Mouse (Mus musculus) kidney, embryonic 15.5 days (tissue): ENCODE results near the gene Gng3. TPM values are rescaled to one million over a fixed set of nuclear protein-coding genes. Genes with fewer than 3 reads are reported as not detected.
"Not testable (repeated sequence)": the region's sequence is repeated elsewhere in the genome, so short reads cannot be mapped to it uniquely, and the experiment has no call there.

Source experiments
- ATAC-seq: fragments of 200-750 bp; cut with Nextera tagmentation; replicated peaks from 2 replicates; pipeline ENCODE4 v1.8.0; 2017; ENCODE audit warnings: moderate TSS enrichment; ENCODE audit not compliant: low FRiP score
- H3K27ac ChIP-seq: fragments of 300-500 bp; sonication (generic); 2 replicates; pipeline ENCODE4 v1.5.1; 2015; ENCODE audit warnings: mild to moderate bottlenecking, inconsistent platforms
- H3K27me3 ChIP-seq: fragments of 300-500 bp; sonication (generic); 2 replicates; pipeline ENCODE4 v1.6.1; 2015; ENCODE audit warnings: inconsistent platforms
- H3K36me3 ChIP-seq: fragments of 300-500 bp; sonication (generic); 2 replicates; pipeline ENCODE4 v1.6.1; 2015; ENCODE audit warnings: inconsistent platforms
- H3K4me1 ChIP-seq: fragments of 300-500 bp; sonication (generic); 2 replicates; pipeline ENCODE4 v1.6.1; 2015; ENCODE audit warnings: inconsistent platforms
- H3K4me2 ChIP-seq: fragments of 300-500 bp; sonication (generic); 2 replicates; pipeline ENCODE4 v1.6.1; 2015; ENCODE audit warnings: moderate library complexity, mild to moderate bottlenecking, inconsistent platforms
- H3K4me3 ChIP-seq: fragments of 300-500 bp; sonication (generic); replicated peaks from 2 replicates; pipeline ENCODE4 v1.5.1; 2015; ENCODE audit warnings: mild to moderate bottlenecking, inconsistent platforms
- H3K9ac ChIP-seq: fragments of 300-500 bp; sonication (generic); 2 replicates; pipeline ENCODE4 v1.6.1; 2015; ENCODE audit warnings: mild to moderate bottlenecking, inconsistent platforms
- H3K9me3 ChIP-seq: fragments of 300-500 bp; sonication (generic); replicated peaks from 2 replicates; pipeline ENCODE4 v1.6.1; 2016; ENCODE audit warnings: inconsistent platforms
- WGBS: fragments of 180-500 bp; shearing (Covaris S2); methylation state at CpG from one replicate; pipeline ENCODE4 v1.1.7; 2015; ENCODE audit warnings: mixed read lengths; 5-methylcytosine and 5-hydroxymethylcytosine counted together
- polyA plus RNA-seq: library from polyadenylated mRNA; unstranded; fragments of >200 nt; fragmentation: Nextera tagmentation; extraction: Ambion mirVana; gene quantifications from 2 replicates; pipeline ENCODE4 v1.2.1, GENCODE M21; 2015

Gng3 gene
- polyA plus RNA-seq, 1 experiment from 2014 or later = 8.5 TPM

DNA sequence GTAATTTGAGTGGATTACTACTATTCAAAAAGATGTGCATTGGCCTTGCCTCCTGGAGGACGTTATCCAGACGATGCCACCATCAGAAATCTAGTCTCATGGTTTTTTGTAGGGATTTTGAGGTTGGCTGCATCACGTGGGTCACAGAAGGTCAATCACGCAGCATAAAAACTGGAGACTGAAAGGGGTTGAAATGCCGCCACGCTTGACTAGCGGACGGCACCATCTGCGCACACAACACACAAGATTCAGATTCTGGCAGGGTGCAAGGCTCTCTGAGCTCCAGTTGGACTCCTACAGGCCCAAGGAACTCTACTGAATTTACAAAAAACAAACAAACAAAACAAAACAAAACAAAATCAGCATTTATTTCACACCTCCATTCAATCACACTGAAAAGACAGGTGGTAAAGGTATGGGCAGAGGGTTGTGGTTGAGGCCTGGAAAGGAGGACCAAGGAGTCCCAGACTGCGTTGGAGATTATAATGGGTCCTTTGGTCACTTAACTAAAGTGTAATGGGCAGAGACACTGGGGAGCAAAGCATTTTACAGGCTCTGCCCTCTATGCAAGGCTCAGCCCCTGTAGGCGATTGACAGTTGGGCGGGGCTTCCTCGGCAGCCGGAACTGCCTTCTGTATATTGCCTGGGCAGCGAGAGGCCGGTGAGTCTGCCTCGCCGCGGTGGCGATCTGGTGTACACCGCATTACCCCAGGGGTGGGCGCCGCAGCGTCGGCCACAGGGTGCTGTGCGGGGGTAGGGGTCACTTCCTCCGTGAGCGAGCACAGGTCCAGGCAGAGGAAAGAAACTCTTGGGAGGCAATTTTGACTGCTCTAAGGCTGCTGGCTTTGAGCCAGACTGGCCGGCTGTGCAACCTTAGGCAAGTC is 1.2 kb upstream of the Gng3 start:
- peak overlapping the region; percentile 50 for H3K4me3 ChIP-seq
- H3K27me3 ChIP-seq = no peaks in the 10 kb centered on the region
- ATAC-seq = peak; percentile 61
- 20% methylated on average over 29 of the region's 29 CpGs for WGBS
- no peaks in the 10 kb centered on the region for H3K9me3 ChIP-seq
- H3K4me2 ChIP-seq = peak overlapping the region; percentile 75
- peak overlapping the region; percentile 52 for H3K27ac ChIP-seq
- H3K9ac ChIP-seq = peak overlapping the region; percentile 49
- peaks cover 26% of the 10 kb centered on the region for H3K36me3 ChIP-seq
- peaks cover 36% of the 10 kb centered on the region for H3K4me1 ChIP-seq

DNA sequence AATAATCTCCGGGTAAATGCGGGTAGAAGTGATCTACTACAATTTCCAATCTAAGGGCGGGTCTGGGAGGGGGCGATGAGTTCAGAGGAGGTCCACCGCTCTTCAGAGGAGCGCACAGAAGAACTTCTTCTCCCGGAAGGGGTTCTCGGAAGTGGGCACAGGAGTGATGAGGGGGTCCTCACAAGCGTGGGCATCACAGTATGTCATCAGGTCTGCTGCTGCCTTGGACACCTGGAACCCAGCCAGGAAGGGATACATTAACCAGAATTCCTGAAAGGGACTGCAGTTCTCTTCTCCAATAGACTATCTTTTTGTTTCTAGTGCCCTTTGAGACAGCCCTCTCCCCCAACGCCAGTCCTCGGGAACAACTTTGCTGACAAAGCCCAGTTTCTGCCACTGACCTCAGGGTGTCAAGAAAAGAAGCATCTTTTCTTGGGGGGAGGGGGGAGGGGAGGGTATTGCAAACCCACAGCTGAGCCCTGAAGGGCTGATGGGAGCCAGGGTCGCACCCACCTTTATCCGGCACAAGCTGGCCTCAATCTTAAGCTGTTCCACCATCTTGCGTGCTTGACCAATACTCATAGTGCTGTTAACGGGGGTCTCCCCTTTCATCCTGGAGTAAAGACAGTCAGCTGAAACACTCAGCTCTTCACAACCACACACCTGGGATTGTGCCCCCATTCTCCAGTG is 808 bp downstream of the Gng3 start:
- Histone ChIP-seq H3K27ac (peak overlapping the region; percentile 99), H3K9me3 (no peaks in the 10 kb centered on the region), H3K4me3 (peak overlapping the region; percentile 59), H3K4me2 (peak overlapping the region; percentile 91), H3K36me3 (peaks cover 43% of the 10 kb centered on the region), H3K27me3 (no peaks in the 10 kb centered on the region), H3K9ac (peak overlapping the region; percentile 75), H3K4me1 (peaks cover 36% of the 10 kb centered on the region)
- ATAC-seq = peak; percentile 42
- 19% methylated on average over 15 of the region's 15 CpGs for WGBS

DNA sequence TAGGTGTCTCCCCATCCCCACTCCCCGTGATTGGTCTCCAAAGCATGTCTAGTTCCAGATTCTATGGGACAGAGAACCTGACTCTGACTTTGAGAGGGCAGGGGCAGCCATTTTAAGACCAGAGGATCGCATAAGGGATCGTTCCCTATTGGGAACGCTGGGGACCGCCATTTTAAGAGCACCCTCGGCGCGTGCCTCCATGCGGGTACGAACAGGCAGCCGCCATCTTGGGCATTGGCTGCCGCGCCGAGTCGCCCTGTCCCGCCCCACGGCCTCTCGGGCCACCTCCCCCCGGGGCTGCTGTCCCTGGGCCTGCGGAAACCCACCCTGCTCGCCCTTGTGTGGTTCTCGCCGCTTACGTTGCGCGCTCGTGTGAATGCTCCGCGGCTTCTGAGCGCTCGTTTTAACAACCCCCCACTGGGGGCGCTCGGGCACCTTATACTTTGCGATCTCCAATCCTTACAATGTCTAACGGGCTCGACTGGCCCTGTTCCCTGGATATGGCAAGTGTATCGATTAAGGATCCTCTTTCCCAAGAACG is 1.7 kb downstream of the Gng3 start, which contains the start of gene Bscl2:
Gene Bscl2 (plus strand): TSS at position 217 of the 541 bp plus-strand sequence.
- peak within 1 kb of the TSS; percentile 99 for H3K27ac ChIP-seq
- H3K9me3 ChIP-seq = no peaks in the 10 kb centered on the region
- peak within 1 kb of the TSS; percentile 91 for H3K4me2 ChIP-seq
- peaks cover 44% of the 10 kb centered on the region for H3K36me3 ChIP-seq
- WGBS = under 1% methylated on average over 38 of the region's 38 CpGs
- peak within 1 kb of the TSS; percentile 59 for H3K4me3 ChIP-seq
- H3K27me3 ChIP-seq = no peaks in the 10 kb centered on the region
- H3K4me1 ChIP-seq = peaks cover 36% of the 10 kb centered on the region
- ATAC-seq = peak; percentile 83
- peak within 1 kb of the TSS; percentile 75 for H3K9ac ChIP-seq

DNA sequence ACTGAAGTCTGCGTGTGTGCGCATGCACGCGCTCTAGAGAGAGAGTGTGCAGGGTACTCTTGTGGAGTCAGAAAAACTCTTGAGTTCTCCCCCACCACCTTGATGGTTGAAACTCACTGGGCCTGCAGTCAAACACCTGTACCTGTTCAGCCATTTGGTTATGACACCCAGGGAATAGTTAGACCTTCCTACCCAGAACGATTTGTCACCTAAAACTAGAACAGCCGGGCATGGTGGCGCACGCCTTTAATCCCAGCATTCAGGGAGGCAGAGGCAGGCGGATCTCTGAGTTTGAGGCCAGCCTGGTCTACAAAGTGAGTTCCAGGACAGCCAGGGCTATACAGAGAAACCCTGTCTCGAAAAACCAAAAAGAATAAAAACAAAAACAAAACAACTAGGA is 2.7 kb downstream of the Gng3 start:
- Histone ChIP-seq H3K4me1 (peaks cover 36% of the 10 kb centered on the region), H3K27ac (peak overlapping the region; percentile 99), H3K36me3 (peaks cover 49% of the 10 kb centered on the region)
- H3K9ac ChIP-seq, H3K9me3 ChIP-seq, H3K4me3 ChIP-seq, H3K4me2 ChIP-seq, H3K27me3 ChIP-seq, ATAC-seq: not testable (repeated sequence)
- 95% methylated on average over 10 of the region's 10 CpGs for WGBS

DNA sequence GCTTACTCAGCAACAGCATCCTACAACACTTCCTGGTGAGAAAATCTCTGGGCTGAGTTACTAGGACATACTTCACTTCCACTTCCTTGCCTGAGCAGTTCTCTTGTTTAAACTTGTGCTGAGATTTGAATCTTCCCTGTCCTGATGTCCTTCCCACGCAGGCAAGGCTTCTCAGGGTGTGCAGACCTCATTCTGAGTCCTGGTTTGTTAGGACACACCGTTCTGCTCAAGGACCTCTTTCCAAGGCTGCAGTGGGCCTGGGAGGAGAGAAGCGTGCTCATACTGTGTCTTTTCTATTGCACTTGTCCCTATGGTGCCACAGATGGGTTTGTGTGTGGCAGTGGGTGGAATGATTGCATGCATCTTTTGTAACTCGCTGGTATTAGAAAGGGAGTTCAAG is 6.0 kb downstream of the Gng3 start:
- no peaks in the 10 kb centered on the region for H3K9me3 ChIP-seq
- no peak overlapping the region for H3K4me3 ChIP-seq
- H3K27me3 ChIP-seq = no peaks in the 10 kb centered on the region
- no peak overlapping the region for H3K27ac ChIP-seq
- WGBS = 93% methylated on average over 4 of the region's 4 CpGs
- H3K9ac ChIP-seq = no peak overlapping the region
- ATAC-seq = no peak
- H3K4me1 ChIP-seq = peaks cover 4% of the 10 kb centered on the region
- no peak overlapping the region for H3K4me2 ChIP-seq
- peaks cover 83% of the 10 kb centered on the region for H3K36me3 ChIP-seq

DNA sequence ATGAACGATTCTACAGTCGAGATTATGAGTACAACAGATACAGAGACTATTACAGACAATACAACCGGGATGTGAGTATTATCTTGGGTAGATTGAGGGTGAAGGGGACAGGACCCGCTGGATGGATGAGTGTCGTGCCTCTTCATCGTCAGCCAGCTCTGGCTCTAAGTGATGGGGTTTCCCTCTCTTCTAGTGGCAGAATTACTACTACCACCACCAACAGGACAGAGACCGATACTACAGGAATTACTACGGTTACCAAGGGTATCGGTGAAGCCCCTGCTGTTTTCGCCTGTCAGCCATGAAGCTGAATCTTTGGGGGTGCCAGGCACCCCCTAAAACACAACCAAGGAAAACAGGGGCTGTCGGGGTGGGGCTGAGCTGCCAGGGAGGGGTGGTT is 7.7 kb downstream of the Gng3 start:
- Histone ChIP-seq H3K4me2 (no peak overlapping the region), H3K9ac (no peak overlapping the region), H3K36me3 (peaks cover 100% of the 10 kb centered on the region), H3K27me3 (no peaks in the 10 kb centered on the region), H3K4me3 (no peak overlapping the region), H3K27ac (no peak overlapping the region), H3K4me1 (no peaks in the 10 kb centered on the region), H3K9me3 (no peaks in the 10 kb centered on the region)
- WGBS = 83% methylated on average over 11 of the region's 11 CpGs
- ATAC-seq = no peak

DNA sequence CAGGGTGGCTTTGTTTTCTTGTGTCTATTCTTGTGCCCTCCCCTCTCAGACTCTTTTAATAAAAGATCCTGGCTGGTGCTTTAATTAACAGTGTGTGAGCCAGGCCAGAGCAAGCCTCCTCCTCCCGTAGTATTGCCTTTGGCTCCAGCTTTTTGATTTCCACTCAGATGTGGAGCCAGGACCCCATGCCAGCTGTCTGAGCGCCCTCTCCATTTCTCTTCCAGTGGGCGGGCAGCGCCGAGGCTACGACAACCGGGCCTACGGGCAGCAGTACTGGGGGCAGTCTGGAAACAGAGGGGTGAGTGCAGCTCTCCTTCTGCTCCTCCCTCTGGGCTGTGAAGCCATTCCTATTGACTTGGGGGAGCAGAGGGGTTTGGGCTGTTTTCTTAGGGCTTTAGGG is 8.3 kb downstream of the Gng3 start:
- H3K27ac ChIP-seq = no peak overlapping the region
- no peaks in the 10 kb centered on the region for H3K4me1 ChIP-seq
- H3K4me2 ChIP-seq = no peak overlapping the region
- H3K36me3 ChIP-seq = peaks cover 100% of the 10 kb centered on the region
- H3K9me3 ChIP-seq = no peaks in the 10 kb centered on the region
- WGBS = 93% methylated on average over 8 of the region's 8 CpGs
- ATAC-seq = no peak
- H3K27me3 ChIP-seq = no peaks in the 10 kb centered on the region
- H3K4me3 ChIP-seq = no peak overlapping the region
- no peak overlapping the region for H3K9ac ChIP-seq

DNA sequence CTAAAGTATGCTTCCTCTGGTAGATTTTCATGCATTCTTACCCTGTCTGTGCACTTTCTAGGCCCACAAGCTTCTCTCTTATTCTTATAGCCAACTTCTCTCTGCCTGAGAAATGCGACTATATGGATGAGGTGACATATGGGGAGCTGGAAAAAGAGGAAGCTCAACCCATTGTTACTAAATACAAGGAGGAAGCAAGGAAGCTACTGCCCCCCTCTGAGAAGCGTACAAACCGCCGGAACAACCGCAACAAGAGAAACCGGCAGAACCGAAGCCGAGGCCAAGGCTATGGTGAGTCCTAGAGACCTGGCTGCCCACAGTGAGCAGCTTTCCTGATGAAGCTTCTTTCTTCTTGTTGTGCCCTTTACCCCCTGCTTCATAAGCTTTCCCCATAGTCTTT is 9.3 kb downstream of the Gng3 start, which contains the start of gene AC129217.1:
Gene AC129217.1 (plus strand): TSS at position 114 of the 400 bp plus-strand sequence.
- Histone ChIP-seq H3K4me2 (no peak within 1 kb of the TSS), H3K27me3 (no peaks in the 10 kb centered on the region), H3K36me3 (peaks cover 99% of the 10 kb centered on the region), H3K9me3 (no peaks in the 10 kb centered on the region), H3K4me1 (no peaks in the 10 kb centered on the region), H3K9ac (no peak within 1 kb of the TSS), H3K27ac (no peak within 1 kb of the TSS), H3K4me3 (no peak within 1 kb of the TSS)
- no peak for ATAC-seq
- 92% methylated on average over 8 of the region's 8 CpGs for WGBS

DNA sequence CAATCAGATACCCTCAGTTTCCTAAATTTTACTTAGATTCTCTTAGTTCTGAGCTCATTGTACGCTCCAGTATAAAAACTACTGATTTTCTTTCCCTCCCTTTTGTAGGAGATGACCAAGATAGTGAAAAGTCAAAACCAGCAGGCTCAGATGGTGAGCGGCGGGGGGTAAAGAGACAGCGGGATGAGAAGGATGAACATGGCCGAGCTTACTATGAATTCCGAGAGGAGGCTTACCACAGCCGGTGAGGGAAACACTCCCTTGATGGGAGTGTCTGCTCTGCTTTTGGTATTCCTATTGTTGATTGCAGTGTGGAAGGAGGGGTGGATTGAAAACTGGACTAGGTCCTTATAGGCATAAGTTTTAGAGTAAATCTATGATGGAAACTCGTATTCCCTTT is 16.3 kb downstream of the Gng3 start:
- Histone ChIP-seq H3K36me3 (peaks cover 51% of the 10 kb centered on the region), H3K4me2 (peak overlapping the region; percentile 88), H3K9me3 (no peaks in the 10 kb centered on the region), H3K27ac (no peak overlapping the region), H3K27me3 (no peaks in the 10 kb centered on the region), H3K4me1 (peaks cover 23% of the 10 kb centered on the region), H3K4me3 (peak overlapping the region; percentile 88), H3K9ac (0 out of 2 replicates have a peak overlapping the region, but pooled peaks have one; percentile 2)
- ATAC-seq = no peak
- WGBS = 78% methylated on average over 8 of the region's 8 CpGs

DNA sequence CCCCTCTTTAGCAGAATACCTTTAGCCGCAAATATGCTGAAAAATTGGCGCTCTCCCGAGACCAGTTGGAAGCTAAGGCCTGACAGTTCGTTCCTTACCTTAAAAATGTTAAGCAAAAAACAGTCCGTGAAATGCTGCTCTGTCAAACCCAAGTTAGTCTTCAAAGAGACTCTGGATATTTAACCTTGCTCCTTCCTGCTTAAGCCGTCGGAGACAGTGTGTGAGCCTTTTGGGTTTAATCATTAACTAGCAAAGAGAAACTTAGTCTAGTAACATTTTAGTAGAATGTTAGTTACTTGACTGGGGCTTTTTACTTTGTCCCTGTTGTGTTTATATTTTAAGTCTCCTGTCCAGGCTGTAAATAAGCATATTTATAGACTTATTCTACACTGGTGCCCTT is 17.8 kb downstream of the Gng3 start:
- Histone ChIP-seq H3K36me3 (peaks cover 46% of the 10 kb centered on the region), H3K4me1 (peaks cover 35% of the 10 kb centered on the region), H3K4me3 (peak overlapping the region; percentile 88), H3K9ac (peak overlapping the region; percentile 99), H3K4me2 (peak overlapping the region; percentile 88), H3K27me3 (no peaks in the 10 kb centered on the region), H3K9me3 (no peaks in the 10 kb centered on the region), H3K27ac (peak overlapping the region; percentile 100)
- ATAC-seq = no peak
- under 1% methylated on average over 7 of the region's 7 CpGs for WGBS

DNA sequence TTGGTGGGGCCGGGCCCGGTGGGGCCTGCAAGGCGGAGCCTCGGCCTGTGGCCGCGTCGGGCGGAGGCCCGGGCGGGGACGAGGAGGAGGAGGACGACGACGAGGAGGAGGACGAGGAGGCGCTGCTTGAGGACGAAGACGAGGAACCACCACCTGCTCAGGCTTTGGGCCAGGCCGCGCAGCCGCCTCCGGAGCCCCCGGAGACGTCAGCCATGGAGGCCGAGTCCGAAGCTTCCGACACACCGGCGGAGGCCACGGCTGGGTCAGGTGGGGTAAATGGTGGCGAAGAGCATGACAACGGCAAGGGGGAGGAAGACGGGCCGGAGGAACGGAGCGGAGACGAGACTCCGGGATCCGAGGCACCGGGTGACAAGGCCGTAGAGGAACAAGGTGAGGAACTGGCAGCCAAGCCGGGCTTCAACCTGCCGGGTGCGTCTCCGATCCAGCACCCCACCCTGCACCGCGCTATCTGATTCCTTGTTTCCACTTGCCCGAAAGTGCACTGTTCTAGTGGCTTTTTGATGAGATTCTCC is 18.5 kb downstream of the Gng3 start:
- peak; percentile 20 for ATAC-seq
- under 1% methylated on average over 48 of the region's 48 CpGs for WGBS
- Histone ChIP-seq H3K9ac (peak overlapping the region; percentile 99), H3K4me1 (peaks cover 42% of the 10 kb centered on the region), H3K27ac (peak overlapping the region; percentile 100), H3K4me2 (peak overlapping the region; percentile 88), H3K36me3 (peaks cover 46% of the 10 kb centered on the region), H3K9me3 (no peaks in the 10 kb centered on the region), H3K4me3 (peak overlapping the region; percentile 88), H3K27me3 (no peaks in the 10 kb centered on the region)
